Mouse (Mus musculus) forebrain, embryonic 13.5 days (tissue): Measurements from ENCODE around the gene Zan. TPM values are rescaled to one million over a fixed set of nuclear protein-coding genes. Genes with fewer than 3 reads are reported as not detected.
A peak's percentile ranks its signal among the peaks of the same experiment; 100 is the strongest.

Source experiments
- ATAC-seq: fragments of 200-750 bp; cut with Nextera tagmentation; 2 replicates; pipeline ENCODE4 v1.8.0; 2017
- H3K27ac ChIP-seq: fragments of 300-500 bp; sonication (generic); 2 replicates; pipeline ENCODE4 v1.5.1; 2015; ENCODE audit warnings: inconsistent platforms, mild to moderate bottlenecking, moderate library complexity
- H3K27me3 ChIP-seq: fragments of 300-500 bp; sonication (generic); 2 replicates; pipeline ENCODE4 v1.6.1; 2015; ENCODE audit warnings: mild to moderate bottlenecking, inconsistent platforms
- H3K36me3 ChIP-seq: fragments of 300-500 bp; sonication (generic); 2 replicates; pipeline ENCODE4 v1.6.1; 2015; ENCODE audit warnings: mild to moderate bottlenecking, inconsistent platforms; ENCODE audit not compliant: poor library complexity, severe bottlenecking
- H3K4me1 ChIP-seq: fragments of 300-500 bp; sonication (generic); 2 replicates; pipeline ENCODE4 v1.6.1; 2015; ENCODE audit warnings: inconsistent platforms
- H3K4me2 ChIP-seq: fragments of 300-500 bp; sonication (generic); 2 replicates; pipeline ENCODE4 v1.6.1; 2015; ENCODE audit warnings: inconsistent platforms, mild to moderate bottlenecking, moderate library complexity
- H3K4me3 ChIP-seq: fragments of 300-500 bp; sonication (generic); 2 replicates; pipeline ENCODE4 v1.5.1; 2015; ENCODE audit warnings: mild to moderate bottlenecking, inconsistent platforms
- H3K9ac ChIP-seq: fragments of 300-500 bp; sonication (generic); 2 replicates; pipeline ENCODE4 v1.6.1; 2015; ENCODE audit warnings: mild to moderate bottlenecking, inconsistent platforms
- H3K9me3 ChIP-seq: fragments of 300-500 bp; sonication (generic); replicated peaks from 2 replicates; pipeline ENCODE4 v1.6.1; 2016; ENCODE audit warnings: inconsistent platforms
- WGBS: fragments of 180-500 bp; shearing (Covaris S2); methylation state at CpG from one replicate; pipeline ENCODE4 v1.1.7; 2015; 5-methylcytosine and 5-hydroxymethylcytosine counted together
- polyA plus RNA-seq: library from polyadenylated mRNA; unstranded; fragments of >200 nt; fragmentation: Nextera tagmentation; extraction: Ambion mirVana; gene quantifications from 2 replicates; pipeline ENCODE4 v1.2.1, GENCODE M21; 2015

The Zan gene
- polyA plus RNA-seq, 1 experiment from 2014 or later: 0.12 TPM

GRCm38 (mm10) chr5:137358382-137358781 is 118.5 kb downstream of the Zan start:
- WGBS: 46% methylated on average over 7 of the region's 7 CpGs
- H3K9me3 ChIP-seq: no peaks in the 10 kb centered on the region
- H3K36me3 ChIP-seq: peaks cover 91% of the 10 kb centered on the region

GRCm38 (mm10) chr5:137354091-137354490 is 122.8 kb downstream of the Zan start:
- ATAC-seq: no peak
- Histone ChIP-seq H3K27me3 (peaks cover under 1% of the 10 kb centered on the region; the same call in 1 of the 2 replicates), H3K27ac (no peak overlapping the region), H3K36me3 (peaks cover 50% of the 10 kb centered on the region), H3K9me3 (no peaks in the 10 kb centered on the region), H3K4me1 (peaks cover 37% of the 10 kb centered on the region), H3K4me3 (no peak overlapping the region), H3K9ac (no peak overlapping the region), H3K4me2 (no peak overlapping the region)
- WGBS: 89% methylated on average over 17 of the region's 17 CpGs

More at GRCm38 (mm10) chr5:137358382-137358781, 118.5 kb downstream of the Zan start:
- no peaks in the 10 kb centered on the region for H3K4me1 ChIP-seq
- no peak for ATAC-seq
- no peak overlapping the region for H3K27ac ChIP-seq
- no peak overlapping the region for H3K4me3 ChIP-seq
- H3K27me3 ChIP-seq: no peaks in the 10 kb centered on the region
- no peak overlapping the region for H3K9ac ChIP-seq
- H3K4me2 ChIP-seq: no peak overlapping the region

GRCm38 (mm10) chr5:137352011-137352975 is 124.6 kb downstream of the Zan start:
- Histone ChIP-seq H3K4me1 (peaks cover 48% of the 10 kb centered on the region), H3K9me3 (no peaks in the 10 kb centered on the region), H3K27me3 (peaks cover 8% of the 10 kb centered on the region), H3K4me2 (peak overlapping the region; percentile 93), H3K36me3 (peaks cover 35% of the 10 kb centered on the region), H3K9ac (peak overlapping the region; percentile 89), H3K27ac (no peak overlapping the region), H3K4me3 (peak overlapping the region; percentile 73)
- WGBS: 20% methylated on average over 16 of the region's 16 CpGs
- ATAC-seq: no peak

- Histone ChIP-seq H3K36me3 (peaks cover 28% of the 10 kb centered on the region), H3K9me3 (no peaks in the 10 kb centered on the region), H3K9ac (peak overlapping the region; percentile 89), H3K4me1 (peaks cover 48% of the 10 kb centered on the region), H3K4me2 (peak overlapping the region; percentile 93), H3K4me3 (peak overlapping the region; percentile 73), H3K27ac (peak overlapping the region; percentile 55), H3K27me3 (peaks cover 8% of the 10 kb centered on the region)
- WGBS: 5% methylated on average over 4 of the region's 4 CpGs
- no peak for ATAC-seq
Observed at GRCm38 (mm10) chr5:137351394-137351793, 125.5 kb downstream of the Zan start.

- Histone ChIP-seq H3K4me1 (peaks cover 49% of the 10 kb centered on the region), H3K27me3 (peaks cover 8% of the 10 kb centered on the region), H3K9me3 (no peaks in the 10 kb centered on the region), H3K4me3 (peak overlapping the region; percentile 73), H3K27ac (peak overlapping the region; percentile 55), H3K4me2 (peak overlapping the region; percentile 93), H3K36me3 (peaks cover 25% of the 10 kb centered on the region), H3K9ac (peak overlapping the region; percentile 89)
- no peak for ATAC-seq
- under 1% methylated on average over 8 of the region's 8 CpGs for WGBS
Observed at GRCm38 (mm10) chr5:137351058-137351380, 125.8 kb downstream of the Zan start.

- Histone ChIP-seq H3K36me3 (peaks cover 19% of the 10 kb centered on the region), H3K4me1 (peaks cover 52% of the 10 kb centered on the region)
- peak; percentile 56; the same call in 1 of the 2 replicates for ATAC-seq
Observed at GRCm38 (mm10) chr5:137350205-137351057, 126.4 kb downstream of the Zan start.

GRCm38 (mm10) chr5:137349384-137350204 is 127.3 kb downstream of the Zan start, which contains the start of gene Ephb4:
Gene Ephb4 (plus strand): TSS chr5:137350109.
- Histone ChIP-seq H3K9ac (peak within 1 kb of the TSS; percentile 89), H3K4me3 (peak within 1 kb of the TSS; percentile 73), H3K27me3 (peaks cover 8% of the 10 kb centered on the region), H3K9me3 (no peaks in the 10 kb centered on the region), H3K4me1 (peaks cover 52% of the 10 kb centered on the region), H3K4me2 (peak within 1 kb of the TSS; percentile 93), H3K36me3 (peaks cover 12% of the 10 kb centered on the region), H3K27ac (peak within 1 kb of the TSS; percentile 72)
- ATAC-seq: peak; percentile 89
- WGBS: under 1% methylated on average over 31 of the region's 32 CpGs

More at GRCm38 (mm10) chr5:137350205-137351057, 126.4 kb downstream of the Zan start:
- Histone ChIP-seq H3K4me2 (peak overlapping the region; percentile 93), H3K27me3 (peaks cover 8% of the 10 kb centered on the region), H3K27ac (peak overlapping the region; percentile 72), H3K4me3 (peak overlapping the region; percentile 73), H3K9ac (peak overlapping the region; percentile 89), H3K9me3 (no peaks in the 10 kb centered on the region)
- under 1% methylated on average over 51 of the region's 55 CpGs for WGBS

- H3K4me2 ChIP-seq: peak overlapping the region; percentile 93
- peak; percentile 9 for ATAC-seq
- H3K9me3 ChIP-seq: no peaks in the 10 kb centered on the region
- peak overlapping the region; percentile 73 for H3K4me3 ChIP-seq
- H3K36me3 ChIP-seq: peaks cover 3% of the 10 kb centered on the region
- H3K27me3 ChIP-seq: peaks cover 8% of the 10 kb centered on the region
- peaks cover 52% of the 10 kb centered on the region for H3K4me1 ChIP-seq
- under 1% methylated on average over 33 of the region's 33 CpGs for WGBS
- peak overlapping the region; percentile 21; the same call in 1 of the 2 replicates for H3K27ac ChIP-seq
- peak overlapping the region; percentile 89 for H3K9ac ChIP-seq
Observed at GRCm38 (mm10) chr5:137348482-137349383, 128.1 kb downstream of the Zan start.

GRCm38 (mm10) chr5:137347856-137348255 is 129.0 kb downstream of the Zan start:
- 29% methylated on average over 7 of the region's 7 CpGs for WGBS
- Histone ChIP-seq H3K4me3 (no peak overlapping the region), H3K4me1 (peaks cover 51% of the 10 kb centered on the region), H3K27ac (no peak overlapping the region; the same call in 1 of the 2 replicates), H3K4me2 (peak overlapping the region; percentile 93; the same call in 1 of the 2 replicates), H3K9me3 (no peaks in the 10 kb centered on the region), H3K27me3 (peaks cover 8% of the 10 kb centered on the region), H3K9ac (no peak overlapping the region), H3K36me3 (no peaks in the 10 kb centered on the region)
- ATAC-seq: no peak

GRCm38 (mm10) chr5:137346983-137347382 is 129.9 kb downstream of the Zan start:
- Histone ChIP-seq H3K36me3 (no peaks in the 10 kb centered on the region), H3K9ac (no peak overlapping the region), H3K27me3 (peaks cover 8% of the 10 kb centered on the region), H3K4me2 (no peak overlapping the region), H3K4me1 (peaks cover 42% of the 10 kb centered on the region), H3K4me3 (no peak overlapping the region), H3K27ac (no peak overlapping the region), H3K9me3 (no peaks in the 10 kb centered on the region)
- 86% methylated on average over 4 of the region's 4 CpGs for WGBS
- no peak for ATAC-seq
